Mouse (Mus musculus): ENCODE results near the gene Arpc3. TPM values are rescaled to one million over a fixed set of nuclear protein-coding genes. Genes with fewer than 3 reads are reported as not detected.
A peak's percentile ranks its signal among the peaks of the same experiment; 100 is the strongest.
"Not testable (repeated sequence)": the region's sequence is repeated elsewhere in the genome, so short reads cannot be mapped to it uniquely, and the experiment has no call there.

Arpc3 gene
- polyA plus RNA-seq, 1 experiment from 2014 or later: 118 TPM

DNA sequence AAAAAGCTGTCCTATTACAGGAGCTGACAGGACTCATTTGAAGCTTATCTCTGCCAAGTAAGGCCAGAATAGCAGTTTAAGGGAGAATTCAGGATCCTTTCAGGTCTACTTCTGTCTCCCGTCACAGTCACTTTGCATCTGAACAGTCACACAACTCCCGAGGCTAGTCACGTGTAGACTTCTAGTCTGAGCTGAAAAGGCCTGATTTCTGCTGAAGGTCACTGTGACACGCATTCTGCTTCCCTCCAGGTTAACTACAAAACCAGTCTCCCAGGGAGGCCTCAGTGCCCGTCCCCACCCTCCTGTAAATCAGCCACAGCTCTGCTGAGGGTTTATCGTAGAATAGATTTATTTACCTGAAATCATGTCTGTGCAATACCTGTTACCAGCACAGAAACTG lies 61.5 kb downstream of the Arpc3 start:
- WGBS: 53% methylated on average over 6 of the region's 6 CpGs
- no peak for ATAC-seq (replicated peaks; ENCODE audit: extremely low read depth, insufficient read depth, low FRiP score)
- peak overlapping the region; percentile 10 for H3K27ac ChIP-seq (ENCODE audit: low read length)
- no peak overlapping the region for H3K4me3 ChIP-seq (ENCODE audit: low read length)
- H3K27me3 ChIP-seq (ENCODE audit: control insufficient read depth, insufficient read depth, low read length): no peaks in the 10 kb centered on the region
- no peak overlapping the region for H3K4me2 ChIP-seq (ENCODE audit: low read depth, low read length)
- no peaks in the 10 kb centered on the region for H3K9me3 ChIP-seq (replicated peaks; ENCODE audit: control insufficient read depth, low read length)
- H3K36me3 ChIP-seq (ENCODE audit: control insufficient read depth, insufficient read depth): peaks cover 52% of the 10 kb centered on the region
- H3K9ac ChIP-seq (ENCODE audit: low read length): no peak overlapping the region
- H3K4me1 ChIP-seq (ENCODE audit: control insufficient read depth, insufficient read depth, low read length): peaks cover 4% of the 10 kb centered on the region; the same call in 1 of the 2 replicates

DNA sequence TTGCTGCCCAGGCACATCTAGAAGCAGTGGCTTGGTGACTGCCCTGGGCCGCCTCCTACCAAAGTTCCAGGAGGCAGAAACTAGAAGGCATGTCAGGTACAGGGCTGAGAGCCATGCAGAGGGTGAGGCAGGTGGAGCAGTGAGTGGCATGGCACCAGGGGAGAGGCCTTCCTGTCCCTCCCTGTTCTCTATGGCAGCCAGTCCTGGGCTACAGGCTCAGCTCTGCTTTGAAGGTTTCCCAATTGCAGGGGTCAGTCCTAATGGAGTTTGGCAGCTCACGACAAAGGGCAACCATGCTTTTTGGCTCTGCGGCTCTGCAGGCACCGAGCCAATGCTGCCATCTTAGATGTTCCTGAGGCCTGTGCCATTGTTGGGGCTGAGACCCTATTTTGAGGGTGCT lies 62.8 kb downstream of the Arpc3 start:
- Histone ChIP-seq H3K9ac (ENCODE audit: low read length) (no peak overlapping the region), H3K4me2 (ENCODE audit: low read depth, low read length) (no peak overlapping the region), H3K27me3 (ENCODE audit: control insufficient read depth, insufficient read depth, low read length) (no peaks in the 10 kb centered on the region), H3K36me3 (ENCODE audit: control insufficient read depth, insufficient read depth) (peaks cover 64% of the 10 kb centered on the region), H3K27ac (ENCODE audit: low read length) (peak overlapping the region; percentile 17; the same call in 1 of the 2 replicates), H3K9me3 (replicated peaks; ENCODE audit: control insufficient read depth, low read length) (no peaks in the 10 kb centered on the region), H3K4me1 (ENCODE audit: control insufficient read depth, insufficient read depth, low read length) (peaks cover 4% of the 10 kb centered on the region; the same call in 1 of the 2 replicates), H3K4me3 (ENCODE audit: low read length) (no peak overlapping the region)
- no peak for ATAC-seq (replicated peaks; ENCODE audit: extremely low read depth, insufficient read depth, low FRiP score)
- WGBS: 74% methylated on average over 4 of the region's 4 CpGs

DNA sequence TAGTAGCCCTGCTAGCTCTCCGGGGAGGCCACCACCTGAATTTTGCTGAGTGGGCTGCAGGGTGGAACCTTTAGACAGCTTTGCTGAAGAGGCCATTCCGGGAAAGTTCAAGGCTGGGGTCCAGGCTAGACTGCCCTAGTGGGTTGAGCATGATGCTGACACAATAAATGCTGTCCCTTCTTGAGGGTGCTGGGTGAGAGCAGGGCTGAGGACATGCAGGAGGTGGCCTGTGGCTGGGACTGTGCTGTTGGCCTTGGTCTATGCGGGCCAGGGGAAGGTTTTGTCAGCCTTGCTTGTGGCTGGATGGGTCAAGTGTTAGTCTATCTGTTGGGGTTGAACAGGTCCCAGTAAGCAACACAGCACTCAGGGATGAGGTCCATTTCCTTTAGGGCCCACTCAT lies 63.2 kb downstream of the Arpc3 start:
- H3K27ac ChIP-seq (ENCODE audit: low read length): peak overlapping the region; percentile 17; the same call in 1 of the 2 replicates
- 87% methylated on average over 3 of the region's 3 CpGs for WGBS
- peaks cover 69% of the 10 kb centered on the region for H3K36me3 ChIP-seq (ENCODE audit: control insufficient read depth, insufficient read depth)

DNA sequence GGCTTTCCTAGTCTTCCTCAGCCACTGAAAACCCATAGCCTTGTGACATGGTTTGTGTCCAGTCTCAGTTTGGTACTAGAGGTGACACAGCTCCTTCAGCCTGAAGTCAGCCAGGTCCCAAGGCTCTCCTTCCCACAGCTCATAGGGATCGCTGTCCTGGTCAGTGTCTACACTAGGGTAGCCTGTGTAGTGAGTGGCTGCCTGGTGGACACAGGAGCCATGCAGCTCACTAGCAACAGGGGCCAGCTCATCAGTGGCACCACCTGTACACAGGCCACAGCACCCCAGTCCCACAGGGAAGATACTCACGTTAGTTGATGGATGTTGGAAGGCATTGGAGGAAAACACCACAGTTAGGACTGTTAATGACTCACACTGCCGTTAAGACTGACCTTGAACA lies 63.9 kb downstream of the Arpc3 start:
- H3K27me3 ChIP-seq (ENCODE audit: control insufficient read depth, insufficient read depth, low read length): no peaks in the 10 kb centered on the region
- no peak overlapping the region for H3K4me3 ChIP-seq (ENCODE audit: low read length)
- 0 out of 2 replicates have a peak overlapping the region, but pooled peaks have one; percentile 5 for H3K27ac ChIP-seq (ENCODE audit: low read length)
- ATAC-seq (replicated peaks; ENCODE audit: extremely low read depth, insufficient read depth, low FRiP score): no peak
- no peak overlapping the region for H3K4me2 ChIP-seq (ENCODE audit: low read depth, low read length)
- H3K4me1 ChIP-seq (ENCODE audit: control insufficient read depth, insufficient read depth, low read length): peaks cover 4% of the 10 kb centered on the region; the same call in 1 of the 2 replicates
- H3K9ac ChIP-seq (ENCODE audit: low read length): no peak overlapping the region
- peaks cover 76% of the 10 kb centered on the region for H3K36me3 ChIP-seq (ENCODE audit: control insufficient read depth, insufficient read depth)
- WGBS: 83% methylated on average over 3 of the region's 3 CpGs
- H3K9me3 ChIP-seq (replicated peaks; ENCODE audit: control insufficient read depth, low read length): no peaks in the 10 kb centered on the region

More for the DNA sequence above, 63.2 kb downstream of the Arpc3 start:
- no peak overlapping the region for H3K4me2 ChIP-seq (ENCODE audit: low read depth, low read length)
- peaks cover 4% of the 10 kb centered on the region; the same call in 1 of the 2 replicates for H3K4me1 ChIP-seq (ENCODE audit: control insufficient read depth, insufficient read depth, low read length)
- H3K9me3 ChIP-seq (replicated peaks; ENCODE audit: control insufficient read depth, low read length): no peaks in the 10 kb centered on the region
- no peak overlapping the region for H3K4me3 ChIP-seq (ENCODE audit: low read length)
- no peak for ATAC-seq (replicated peaks; ENCODE audit: extremely low read depth, insufficient read depth, low FRiP score)
- H3K27me3 ChIP-seq (ENCODE audit: control insufficient read depth, insufficient read depth, low read length): no peaks in the 10 kb centered on the region
- H3K9ac ChIP-seq (ENCODE audit: low read length): no peak overlapping the region

DNA sequence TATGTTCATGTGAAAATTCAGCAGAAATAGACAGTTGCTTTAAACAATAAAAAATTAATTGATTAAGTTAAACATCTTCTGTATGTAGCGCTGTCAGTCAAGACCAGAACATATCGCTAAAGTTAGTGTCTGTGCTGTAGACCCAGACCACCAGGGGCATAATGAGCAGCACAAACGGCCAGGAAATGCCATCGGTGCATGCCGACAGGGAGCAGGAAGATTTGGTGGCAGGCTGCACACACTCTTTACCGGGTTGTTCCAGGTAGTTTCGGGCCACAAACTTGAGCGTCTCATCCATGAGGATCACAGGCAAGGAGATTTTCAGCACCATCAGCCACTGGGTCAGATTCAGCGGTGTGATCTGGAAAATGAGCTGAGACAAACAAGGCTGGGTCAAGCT lies 65.4 kb downstream of the Arpc3 start:
- not testable (repeated sequence) for H3K27ac ChIP-seq (ENCODE audit: low read length)

DNA sequence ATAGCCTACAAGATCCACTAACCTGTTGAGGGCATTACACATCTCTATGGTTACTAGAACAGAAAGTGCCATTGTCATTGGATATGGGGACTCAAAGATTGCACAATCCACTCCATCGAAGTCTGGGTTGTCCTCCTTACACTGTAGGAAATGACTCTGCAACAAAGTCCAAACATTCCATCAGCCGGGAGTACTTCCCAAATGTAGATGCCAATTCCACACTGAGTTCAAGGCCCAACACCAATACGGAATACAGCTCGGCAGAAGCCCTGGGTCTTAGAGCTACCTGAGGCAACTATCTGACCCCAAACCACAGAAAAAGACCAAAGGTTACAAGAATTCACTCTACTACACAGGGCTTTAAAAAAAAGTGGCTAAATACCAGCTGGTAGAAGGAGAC lies 66.4 kb downstream of the Arpc3 start:
- no peak overlapping the region for H3K27ac ChIP-seq (ENCODE audit: low read length)
- ATAC-seq (replicated peaks; ENCODE audit: extremely low read depth, insufficient read depth, low FRiP score): no peak

More for the DNA sequence above, 65.4 kb downstream of the Arpc3 start:
- not testable (repeated sequence) for H3K4me1 ChIP-seq (ENCODE audit: control insufficient read depth, insufficient read depth, low read length); H3K9ac ChIP-seq (ENCODE audit: low read length); H3K4me2 ChIP-seq (ENCODE audit: low read depth, low read length); ATAC-seq (replicated peaks; ENCODE audit: extremely low read depth, insufficient read depth, low FRiP score); H3K27me3 ChIP-seq (ENCODE audit: control insufficient read depth, insufficient read depth, low read length); H3K9me3 ChIP-seq (replicated peaks; ENCODE audit: control insufficient read depth, low read length); H3K4me3 ChIP-seq (ENCODE audit: low read length)
- WGBS: 77% methylated on average over 9 of the region's 9 CpGs
- peaks cover 88% of the 10 kb centered on the region for H3K36me3 ChIP-seq (ENCODE audit: control insufficient read depth, insufficient read depth)

DNA sequence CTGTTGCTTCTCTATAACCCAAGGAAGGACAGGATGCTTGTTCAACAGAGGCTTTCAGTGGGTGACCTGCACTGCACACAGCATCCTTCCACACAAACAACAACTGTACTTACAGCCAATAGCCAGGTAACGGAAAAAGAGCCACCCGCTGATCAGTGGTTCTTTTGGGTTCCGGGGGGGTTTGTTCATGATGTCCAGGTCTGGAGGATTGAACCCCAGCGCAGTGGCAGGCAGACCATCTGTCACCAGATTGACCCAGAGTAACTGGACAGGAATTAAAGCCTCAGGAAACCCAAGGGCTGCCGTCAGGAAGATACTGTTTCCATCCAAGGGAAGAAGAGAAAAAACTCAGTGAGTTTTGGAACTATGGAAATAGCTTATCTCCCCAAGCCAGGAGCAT lies 67.7 kb downstream of the Arpc3 start:
- Histone ChIP-seq H3K36me3 (ENCODE audit: control insufficient read depth, insufficient read depth) (peaks cover 92% of the 10 kb centered on the region), H3K4me1 (ENCODE audit: control insufficient read depth, insufficient read depth, low read length) (0 out of 2 replicates have a peak, but pooled peaks cover 4% of the 10 kb centered on the region), H3K27ac (ENCODE audit: low read length) (no peak overlapping the region), H3K4me3 (ENCODE audit: low read length) (no peak overlapping the region), H3K9me3 (replicated peaks; ENCODE audit: control insufficient read depth, low read length) (no peaks in the 10 kb centered on the region), H3K27me3 (ENCODE audit: control insufficient read depth, insufficient read depth, low read length) (no peaks in the 10 kb centered on the region), H3K4me2 (ENCODE audit: low read depth, low read length) (no peak overlapping the region), H3K9ac (ENCODE audit: low read length) (no peak overlapping the region)
- no peak for ATAC-seq (replicated peaks; ENCODE audit: extremely low read depth, insufficient read depth, low FRiP score)
- WGBS: 86% methylated on average over 5 of the region's 5 CpGs

More for the DNA sequence above, 66.4 kb downstream of the Arpc3 start:
- 0 out of 2 replicates have a peak, but pooled peaks cover 4% of the 10 kb centered on the region for H3K4me1 ChIP-seq (ENCODE audit: control insufficient read depth, insufficient read depth, low read length)
- no peaks in the 10 kb centered on the region for H3K27me3 ChIP-seq (ENCODE audit: control insufficient read depth, insufficient read depth, low read length)
- WGBS: 70% methylated on average over 4 of the region's 4 CpGs
- peaks cover 93% of the 10 kb centered on the region for H3K36me3 ChIP-seq (ENCODE audit: control insufficient read depth, insufficient read depth)
- H3K4me2 ChIP-seq (ENCODE audit: low read depth, low read length): no peak overlapping the region
- H3K9ac ChIP-seq (ENCODE audit: low read length): no peak overlapping the region
- no peak overlapping the region for H3K4me3 ChIP-seq (ENCODE audit: low read length)
- no peaks in the 10 kb centered on the region for H3K9me3 ChIP-seq (replicated peaks; ENCODE audit: control insufficient read depth, low read length)

DNA sequence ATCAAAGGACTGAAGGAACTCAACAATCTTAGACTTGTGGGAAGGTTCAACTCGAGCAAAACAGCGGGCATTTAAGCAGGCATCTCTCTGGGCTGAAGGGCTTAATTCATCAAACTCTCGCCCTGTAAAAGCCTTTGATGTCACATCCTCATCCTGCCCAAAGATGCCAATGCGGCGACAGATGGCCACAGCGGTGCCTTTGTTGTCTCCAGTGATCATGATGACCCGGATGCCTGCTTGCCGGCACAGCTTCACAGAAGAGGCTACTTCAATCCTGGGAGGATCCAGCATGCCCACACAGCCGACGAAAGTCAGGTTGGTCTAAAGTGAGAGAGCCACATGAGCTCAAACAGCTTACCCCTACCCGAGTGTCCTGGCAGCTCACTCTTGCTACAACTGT lies 69.0 kb downstream of the Arpc3 start:
- Histone ChIP-seq H3K9me3 (replicated peaks; ENCODE audit: control insufficient read depth, low read length) (no peaks in the 10 kb centered on the region), H3K36me3 (ENCODE audit: control insufficient read depth, insufficient read depth) (peaks cover 91% of the 10 kb centered on the region), H3K4me3 (ENCODE audit: low read length) (no peak overlapping the region), H3K4me1 (ENCODE audit: control insufficient read depth, insufficient read depth, low read length) (no peaks in the 10 kb centered on the region), H3K27me3 (ENCODE audit: control insufficient read depth, insufficient read depth, low read length) (no peaks in the 10 kb centered on the region), H3K9ac (ENCODE audit: low read length) (no peak overlapping the region), H3K4me2 (ENCODE audit: low read depth, low read length) (no peak overlapping the region), H3K27ac (ENCODE audit: low read length) (no peak overlapping the region)
- ATAC-seq (replicated peaks; ENCODE audit: extremely low read depth, insufficient read depth, low FRiP score): no peak
- WGBS: 78% methylated on average over 11 of the region's 11 CpGs

DNA sequence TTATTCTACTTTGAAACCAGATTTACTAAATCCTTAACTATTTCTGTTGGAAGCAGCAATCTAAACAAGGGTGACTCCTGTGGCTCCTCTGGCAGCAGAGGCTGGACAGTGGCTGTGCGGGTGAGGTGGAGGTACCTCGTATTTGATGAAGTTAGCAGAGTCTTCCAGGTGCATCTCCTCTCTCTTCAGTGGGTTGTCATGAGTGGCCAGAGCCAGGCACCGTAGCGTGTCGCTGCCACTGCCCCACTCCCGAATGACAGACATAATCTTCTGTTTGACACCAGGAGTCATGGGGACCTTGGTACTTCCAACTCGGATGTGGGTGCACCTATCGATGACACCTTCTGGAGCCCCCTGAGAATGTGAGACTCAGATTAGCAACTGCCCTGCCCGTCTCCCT lies 69.8 kb downstream of the Arpc3 start:
- peaks cover 93% of the 10 kb centered on the region for H3K36me3 ChIP-seq (ENCODE audit: control insufficient read depth, insufficient read depth)
- H3K27me3 ChIP-seq (ENCODE audit: control insufficient read depth, insufficient read depth, low read length): no peaks in the 10 kb centered on the region
- H3K9me3 ChIP-seq (replicated peaks; ENCODE audit: control insufficient read depth, low read length): no peaks in the 10 kb centered on the region
- H3K27ac ChIP-seq (ENCODE audit: low read length): no peak overlapping the region
- no peak overlapping the region for H3K4me2 ChIP-seq (ENCODE audit: low read depth, low read length)
- H3K4me3 ChIP-seq (ENCODE audit: low read length): no peak overlapping the region
- H3K4me1 ChIP-seq (ENCODE audit: control insufficient read depth, insufficient read depth, low read length): no peaks in the 10 kb centered on the region
- H3K9ac ChIP-seq (ENCODE audit: low read length): no peak overlapping the region
- ATAC-seq (replicated peaks; ENCODE audit: extremely low read depth, insufficient read depth, low FRiP score): no peak
- 84% methylated on average over 9 of the region's 9 CpGs for WGBS
